Mouse (Mus musculus) heart, postnatal 14 days (tissue): Measurements from ENCODE around the gene Wdr11. TPM values are rescaled to one million over a fixed set of nuclear protein-coding genes. Genes with fewer than 3 reads are reported as not detected.

Experiments
- DNase-seq, 2 experiments: peaks; one replicate each; pipeline ENCODE4 v3.0.0; 2021 to 2022
- intact Hi-C: fragments of 180-260 bp; cut with DNase I; formaldehyde crosslinking; loops from one replicate; pipeline ENCODE4 v1.15.1; 2025
- total RNA-seq, 2 experiments: library from RNA; stranded (reverse); gene quantifications; 2 replicates each; pipeline ENCODE4 v1.2.3; 2021

The Wdr11 gene
- total RNA-seq, 2 experiments from 2014 or later, result 22.1 to 22.6 TPM

- intact Hi-C loops, result loop anchor here (5.0 to 10.0 kb wide), 2 partner anchors 533 to 736 kb away; no protein-coding TSS in a partner anchor
- peak in 1 of 2 experiments; percentile 14 for DNase-seq
These were observed 60.1 kb downstream of the Wdr11 start for GRCm38 (mm10) chr7:129651781-129652180.

- intact Hi-C loops, result loop anchor here (5.0 to 10.0 kb wide), 2 partner anchors 532 to 734 kb away; no protein-coding TSS in a partner anchor
- no peak for DNase-seq
These were observed 61.3 kb downstream of the Wdr11 start for GRCm38 (mm10) chr7:129652901-129653460.

GRCm38 (mm10) chr7:129653791-129654271, 62.2 kb downstream of the Wdr11 start:
- DNase-seq, result peak; percentile 76 to 89
- intact Hi-C loops, result loop anchor here (1.0 to 10.0 kb wide), 3 partner anchors 531 to 822 kb away; no protein-coding TSS in a partner anchor

- no peak for DNase-seq
- intact Hi-C loops, result loop anchor here (1.0 to 10.0 kb wide), 3 partner anchors 530 to 821 kb away; no protein-coding TSS in a partner anchor
These were observed 63.3 kb downstream of the Wdr11 start for GRCm38 (mm10) chr7:129654923-129655322.

- no peak for DNase-seq
- intact Hi-C loops, result loop anchor here (10.0 kb wide), 1 partner anchor 529 kb away; no protein-coding TSS in a partner anchor
These were observed 64.1 kb downstream of the Wdr11 start for GRCm38 (mm10) chr7:129655604-129656226.

GRCm38 (mm10) chr7:129657867-129658266, 66.2 kb downstream of the Wdr11 start:
- DNase-seq, result no peak
- intact Hi-C loops, result loop anchor here (10.0 kb wide), 1 partner anchor 527 kb away; no protein-coding TSS in a partner anchor

GRCm38 (mm10) chr7:129659755-129660154, 68.1 kb downstream of the Wdr11 start:
- intact Hi-C loops, result loop anchor here (10.0 kb wide), 1 partner anchor 525 kb away; no protein-coding TSS in a partner anchor

GRCm38 (mm10) chr7:129660546-129660945, 68.9 kb downstream of the Wdr11 start:
- DNase-seq, result no peak
- intact Hi-C loops, result no loop called here

More at GRCm38 (mm10) chr7:129659755-129660154, 68.1 kb downstream of the Wdr11 start:
- DNase-seq, result no peak

GRCm38 (mm10) chr7:129662051-129662789, 70.6 kb downstream of the Wdr11 start:
- peak; percentile 23 to 34 for DNase-seq
- intact Hi-C loops, result no loop called here

GRCm38 (mm10) chr7:129663781-129664505, 72.3 kb downstream of the Wdr11 start:
- intact Hi-C loops, result no loop called here
- no peak for DNase-seq

GRCm38 (mm10) chr7:129665411-129665810, 73.7 kb downstream of the Wdr11 start:
- intact Hi-C loops, result no loop called here
- DNase-seq, result no peak

GRCm38 (mm10) chr7:129665921-129666320, 74.3 kb downstream of the Wdr11 start:
- no peak for DNase-seq
- intact Hi-C loops, result no loop called here

- intact Hi-C loops, result no loop called here
- no peak for DNase-seq
These were observed 74.9 kb downstream of the Wdr11 start for GRCm38 (mm10) chr7:129666526-129666925.

- intact Hi-C loops, result no loop called here
- no peak for DNase-seq
These were observed 78.6 kb downstream of the Wdr11 start for GRCm38 (mm10) chr7:129670280-129670679.

GRCm38 (mm10) chr7:129671675-129672651, 80.3 kb downstream of the Wdr11 start:
- DNase-seq, result no peak
- intact Hi-C loops, result no loop called here

GRCm38 (mm10) chr7:129673776-129674175, 82.1 kb downstream of the Wdr11 start:
- intact Hi-C loops, result no loop called here

GRCm38 (mm10) chr7:129674558-129674957, 82.9 kb downstream of the Wdr11 start:
- intact Hi-C loops, result no loop called here
- DNase-seq, result no peak

More at GRCm38 (mm10) chr7:129673776-129674175, 82.1 kb downstream of the Wdr11 start:
- no peak for DNase-seq

- intact Hi-C loops, result no loop called here
- no peak for DNase-seq
These were observed 84.2 kb downstream of the Wdr11 start for GRCm38 (mm10) chr7:129675852-129676251.

- DNase-seq, result no peak
- intact Hi-C loops, result no loop called here
These were observed 85.5 kb downstream of the Wdr11 start for GRCm38 (mm10) chr7:129677141-129677540.
